Mouse (Mus musculus) testis, postnatal 14 days (tissue): Measurements from ENCODE around the gene Pbld2.

Experiments used
- DNase-seq: peaks from one replicate; pipeline ENCODE4 v3.0.0; 2021; ENCODE audit warnings: low spot score

Gene Pbld2

GRCm38 (mm10) chr10:63062696-63063095 is 38.6 kb downstream of the Pbld2 start:
- DNase-seq = no peak

- DNase-seq = no peak
Observed at GRCm38 (mm10) chr10:63063365-63063764, 39.2 kb downstream of the Pbld2 start.

GRCm38 (mm10) chr10:63064516-63064915 is 40.4 kb downstream of the Pbld2 start:
- DNase-seq = no peak

GRCm38 (mm10) chr10:63065561-63065960 is 41.4 kb downstream of the Pbld2 start:
- no peak for DNase-seq

GRCm38 (mm10) chr10:63065988-63066387 is 41.9 kb downstream of the Pbld2 start:
- DNase-seq = peak; percentile 39

GRCm38 (mm10) chr10:63086304-63086703 is 62.2 kb downstream of the Pbld2 start:
- no peak for DNase-seq

- DNase-seq = no peak
Observed at GRCm38 (mm10) chr10:63089103-63089757, 65.1 kb downstream of the Pbld2 start.

GRCm38 (mm10) chr10:63089758-63090571 is 65.8 kb downstream of the Pbld2 start:
- DNase-seq = no peak

- no peak for DNase-seq
Observed at GRCm38 (mm10) chr10:63091915-63092314, 67.8 kb downstream of the Pbld2 start.

- no peak for DNase-seq
Observed at GRCm38 (mm10) chr10:63092616-63093550, 68.8 kb downstream of the Pbld2 start.

- no peak for DNase-seq
Observed at GRCm38 (mm10) chr10:63096757-63097156, 72.6 kb downstream of the Pbld2 start.

- no peak for DNase-seq
Observed at GRCm38 (mm10) chr10:63098191-63098590, 74.1 kb downstream of the Pbld2 start.

GRCm38 (mm10) chr10:63099521-63099920 is 75.4 kb downstream of the Pbld2 start, which contains the start of gene Atoh7:
Atoh7 (plus strand) TSS chr10:63099651.
- no peak for DNase-seq

- DNase-seq = peak; percentile 58
Observed at GRCm38 (mm10) chr10:63099941-63100562, 75.9 kb downstream of the Pbld2 start.

- no peak for DNase-seq
Observed at GRCm38 (mm10) chr10:63100657-63101056, 76.5 kb downstream of the Pbld2 start.
